In genomic region chr9:113857281-113857928, GRCm38 (mm10) we compare ENCODE assay signal across 22 mouse cellular contexts.
DNase-seq lines count a peak whose midpoint lies in the region; ATAC-seq and TF ChIP-seq lines count a peak whose summit lies in the region.
"Had no signal": no experiment of that assay in that cellular context is flagged by ENCODE, and none has a peak within 500 bp of the region (broad histone marks: within the 10 kb centered on the region; RNA-seq: fewer than 3 reads in every experiment).

No protein-coding gene starts in this region.

- TF ChIP-seq RAD21 in MEL (IDR thresholded peaks at IDR 0.05; ENCODE audit: low read depth, low read length), result no peak

- no peaks in the 10 kb centered on the region for H3K9me3 ChIP-seq in MEL (replicated peaks; ENCODE audit: insufficient read depth, low read length)
- H3K9me3 ChIP-seq in liver, embryonic 15.5 days (replicated peaks), result no peaks in the 10 kb centered on the region
- no peaks in the 10 kb centered on the region for H3K9me3 ChIP-seq in limb, embryonic 10.5 days (replicated peaks)
- H3K9me3 ChIP-seq: embryonic facial prominence, embryonic 10.5 days; forebrain, embryonic 12.5 days; hindbrain, embryonic 12.5 days had no signal

- TF ChIP-seq CTCF in layer of hippocampus, adult 2 months (conservative IDR thresholded peaks at IDR 0.05), result no peak
- no peak for TF ChIP-seq CTCF in MEL (IDR thresholded peaks at IDR 0.05 in 2 of 3, conservative IDR thresholded peaks at IDR 0.05 in 1 of 3; ENCODE audit: control insufficient read depth in 1 of 3, insufficient read depth in 1 of 3, low read depth in 2 of 3, low read length in 3 of 3, poor library complexity in 1 of 3, severe bottlenecking in 1 of 3)

- peak; percentile 39; the same call in 1 of the 2 replicates for ATAC-seq in erythroblast, adult 5-6 weeks (replicated peaks; ENCODE audit: low FRiP score, poor library complexity, severe bottlenecking)
- ATAC-seq in liver, embryonic 15.5 days (ENCODE audit: insufficient read depth), result peak; percentile 31; the same call in 1 of the 2 replicates
- ATAC-seq: activated CD4-positive, CD25-positive, alpha-beta regulatory T cell, adult 4 months; forebrain, embryonic 16.5 days; hindbrain, embryonic 16.5 days; Patski had no signal

- H3K4me1 ChIP-seq in MEL (ENCODE audit: control insufficient read depth in 1 of 2, insufficient read depth in 2 of 2, low read length in 2 of 2), result peaks cover 3 to 9% of the 10 kb centered on the region in 2 experiments; a peak in 3 of 4 replicates
- peaks cover 22% of the 10 kb centered on the region for H3K4me1 ChIP-seq in liver, embryonic 15.5 days (replicated peaks)
- no peaks in the 10 kb centered on the region for H3K4me1 ChIP-seq in limb, embryonic 10.5 days
- H3K4me1 ChIP-seq: embryonic facial prominence, embryonic 10.5 days; forebrain, embryonic 12.5 days; hindbrain, embryonic 12.5 days had no signal

- peak overlapping the region; percentile 15; the same call in 1 of the 2 replicates for H3K4me2 ChIP-seq in liver, embryonic 15.5 days
- H3K4me2 ChIP-seq: forebrain, embryonic 12.5 days; hindbrain, embryonic 12.5 days had no signal

- H3K36me3 ChIP-seq in MEL (ENCODE audit: control insufficient read depth in 1 of 2, insufficient read depth in 2 of 2, low read length in 2 of 2), result peaks cover 7 to 9% of the 10 kb centered on the region in 2 experiments
- peaks cover 34% of the 10 kb centered on the region for H3K36me3 ChIP-seq in liver, embryonic 15.5 days (replicated peaks)
- peaks cover 34% of the 10 kb centered on the region for H3K36me3 ChIP-seq in limb, embryonic 10.5 days

- H3K27ac ChIP-seq in layer of hippocampus, adult 2 months, result 0 out of 2 replicates have a peak overlapping the region, but pooled peaks have one; percentile 4
- H3K27ac ChIP-seq in MEL (ENCODE audit: control insufficient read depth, low read depth, low read length), result no peak overlapping the region
- peak overlapping the region; percentile 26; the same call in 1 of the 2 replicates for H3K27ac ChIP-seq in liver, embryonic 15.5 days (replicated peaks)
- H3K27ac ChIP-seq in limb, embryonic 10.5 days, result no peak overlapping the region
- H3K27ac ChIP-seq: embryonic facial prominence, embryonic 10.5 days; forebrain, embryonic 12.5 days; gastrocnemius, adult 2 months; hindbrain, embryonic 12.5 days had no signal

- TF ChIP-seq EP300 in MEL (IDR thresholded peaks at IDR 0.05; ENCODE audit: low read depth in 1 of 2, low read length in 2 of 2), result no peak

- H3K79me2 ChIP-seq in MEL (ENCODE audit: control insufficient read depth, insufficient read depth, low read length, poor library complexity), result no peaks in the 10 kb centered on the region

- no peak overlapping the region for H3K9ac ChIP-seq in MEL (ENCODE audit: control insufficient read depth, low read depth, low read length, poor library complexity, severe bottlenecking)
- no peak overlapping the region for H3K9ac ChIP-seq in liver, embryonic 15.5 days
- H3K9ac ChIP-seq: forebrain, embryonic 12.5 days; hindbrain, embryonic 12.5 days had no signal

- no peak overlapping the region for H3K4me3 ChIP-seq in layer of hippocampus, adult 2 months
- H3K4me3 ChIP-seq in MEL (ENCODE audit: control insufficient read depth in 1 of 2, insufficient read depth in 1 of 2, low read depth in 2 of 2, low read length in 2 of 2), result no peak overlapping the region
- H3K4me3 ChIP-seq in liver, embryonic 15.5 days (replicated peaks), result no peak overlapping the region
- no peak overlapping the region for H3K4me3 ChIP-seq in limb, embryonic 10.5 days
- H3K4me3 ChIP-seq: embryonic facial prominence, embryonic 10.5 days; erythroblast, embryonic 14.5 days; forebrain, embryonic 12.5 days; gastrocnemius, adult 2 months; hindbrain, embryonic 12.5 days had no signal

- no peaks in the 10 kb centered on the region for H3K27me3 ChIP-seq in MEL (ENCODE audit: control insufficient read depth in 1 of 2, insufficient read depth in 2 of 2, low read length in 2 of 2)
- H3K27me3 ChIP-seq in liver, embryonic 15.5 days, result no peaks in the 10 kb centered on the region
- no peaks in the 10 kb centered on the region for H3K27me3 ChIP-seq in limb, embryonic 10.5 days (ENCODE audit: low read depth, poor library complexity, severe bottlenecking)
- H3K27me3 ChIP-seq: forebrain, embryonic 12.5 days; hindbrain, embryonic 12.5 days; Patski had no signal

- TF ChIP-seq POLR2A in MEL (IDR thresholded peaks at IDR 0.05; ENCODE audit: control insufficient read depth in 1 of 2, insufficient read depth in 1 of 2, low read depth in 1 of 2, low read length in 2 of 2, poor library complexity in 1 of 2), result no peak

- 54% methylated on average over 8 of the region's 8 CpGs for WGBS in liver, embryonic 15.5 days (ENCODE audit: insufficient replicate concordance)
- WGBS in limb, embryonic 10.5 days, result 90% methylated on average over 8 of the region's 8 CpGs

- DNase-seq in layer of hippocampus, adult 2 months (ENCODE audit: low spot score in 2 of 2), result no peak
- no peak for DNase-seq in layer of hippocampus, adult 9-11 months
- peak; percentile 7 for DNase-seq in MEL (ENCODE audit: low read depth, low spot score)
- no peak for DNase-seq in left cerebral cortex, adult 18-20 months (ENCODE audit: low spot score in 2 of 2)
- DNase-seq in limb, embryonic 10.5 days (ENCODE audit: low spot score), result no peak
- DNase-seq in left cerebral cortex, adult 8-10 months (ENCODE audit: low spot score in 2 of 2), result no peak
- DNase-seq: cerebellum, adult 2 months; cerebellum, postnatal 10 days; gastrocnemius, adult 2 months; gastrocnemius, postnatal 25 days; heart, postnatal 10 days; heart, postnatal 4 days had no signal

TF ChIP-seq in MEL, 35 proteins besides CTCF, POLR2A, EP300 and RAD21:
- TF ChIP-seq MEF2A (IDR thresholded peaks at IDR 0.05; ENCODE audit: extremely low read depth, insufficient replicate concordance, low read depth, low read length, poor library complexity, severe bottlenecking) (no peak), UBTF (IDR thresholded peaks at IDR 0.05; ENCODE audit: borderline replicate concordance, insufficient read depth, low read depth, low read length) (no peak), POLR2AphosphoS2 (IDR thresholded peaks at IDR 0.05; ENCODE audit: low read length) (no peak), USF2 (IDR thresholded peaks at IDR 0.05; ENCODE audit: borderline replicate concordance in 1 of 2, insufficient read depth in 1 of 2, low read depth in 1 of 2, low read length in 2 of 2) (no peak), SMC3 (IDR thresholded peaks at IDR 0.05; ENCODE audit: low read depth, low read length) (no peak), MYB (IDR thresholded peaks at IDR 0.05; ENCODE audit: low read depth, low read length) (no peak), KAT2A (conservative IDR thresholded peaks at IDR 0.05; ENCODE audit: low read depth, low read length) (no peak)

Comparison
In these comparisons a context has a peak if more than half of its experiments do, and no peak if none do; other contexts are left out.
1. H3K27ac ChIP-seq: peak in layer of hippocampus, adult 2 months (single experiment) and liver, embryonic 15.5 days (single experiment); none in MEL (single experiment) and limb, embryonic 10.5 days (single experiment).